Mouse (Mus musculus) thymus, postnatal 10 days (tissue): ENCODE data around the gene Pogk.

Source experiments
- DNase-seq, 2 experiments: peaks; one replicate each; pipeline ENCODE4 v3.0.0; 2021; ENCODE audit warnings: low spot score in 2 of 2

Gene Pogk

DNA sequence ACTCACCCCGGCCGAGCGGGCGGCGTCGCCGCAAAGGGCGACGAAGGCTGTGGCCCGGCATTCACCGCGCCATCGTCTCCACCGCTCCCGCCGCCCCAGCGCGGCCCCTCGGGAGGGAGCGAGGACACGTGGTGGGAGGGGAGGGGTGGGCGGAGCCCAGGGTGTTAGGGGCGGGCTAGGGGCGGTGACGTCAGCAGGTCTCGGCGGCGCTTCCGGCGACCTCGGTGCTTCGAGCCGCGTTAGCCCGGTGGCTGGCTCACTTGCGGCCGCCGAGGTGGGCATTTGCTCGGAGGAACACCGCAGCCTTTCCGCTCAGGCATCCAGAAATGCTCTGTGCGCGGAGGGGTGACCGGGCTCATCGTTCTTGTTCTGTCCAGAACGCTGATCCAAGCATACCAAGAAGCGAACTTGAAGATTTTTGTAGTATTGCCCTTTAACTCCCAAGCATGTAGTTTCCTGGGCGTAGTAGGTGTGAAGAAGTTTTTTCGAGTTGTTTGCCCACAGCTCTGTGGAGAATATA lies at the start of gene Pogk:
Gene Pogk, minus strand, starts transcription at position 163 of the 520 bp plus-strand sequence.
- DNase-seq, result peak; percentile 70 to 85

DNA sequence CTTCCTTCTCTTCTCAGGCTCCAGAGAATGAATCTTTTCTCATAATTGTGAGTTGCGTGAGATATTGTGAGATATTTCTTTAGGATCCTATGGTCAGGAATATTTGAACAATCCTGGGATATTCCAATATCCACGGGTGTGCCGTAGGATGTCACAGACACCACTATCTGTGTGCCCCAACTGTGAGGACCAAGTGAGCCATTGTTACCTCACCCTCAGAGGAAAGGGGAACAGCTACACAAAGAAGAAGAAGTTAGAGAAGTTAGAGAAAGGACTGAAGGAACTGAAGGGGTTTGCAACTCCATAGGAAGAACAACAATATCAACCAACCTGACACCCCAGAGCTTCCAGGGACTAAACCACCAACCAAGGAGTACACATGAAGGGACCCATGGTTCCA lies 32.3 kb upstream of the Pogk start:
- DNase-seq, result no peak

GRCm38 (mm10) chr1:166439426-166439825 lies 29.8 kb upstream of the Pogk start:
- no peak for DNase-seq

- DNase-seq, result no peak
Measured at GRCm38 (mm10) chr1:166429809-166430431, 20.3 kb upstream of the Pogk start.

GRCm38 (mm10) chr1:166429053-166429452 lies 19.4 kb upstream of the Pogk start:
- DNase-seq, result no peak

DNA sequence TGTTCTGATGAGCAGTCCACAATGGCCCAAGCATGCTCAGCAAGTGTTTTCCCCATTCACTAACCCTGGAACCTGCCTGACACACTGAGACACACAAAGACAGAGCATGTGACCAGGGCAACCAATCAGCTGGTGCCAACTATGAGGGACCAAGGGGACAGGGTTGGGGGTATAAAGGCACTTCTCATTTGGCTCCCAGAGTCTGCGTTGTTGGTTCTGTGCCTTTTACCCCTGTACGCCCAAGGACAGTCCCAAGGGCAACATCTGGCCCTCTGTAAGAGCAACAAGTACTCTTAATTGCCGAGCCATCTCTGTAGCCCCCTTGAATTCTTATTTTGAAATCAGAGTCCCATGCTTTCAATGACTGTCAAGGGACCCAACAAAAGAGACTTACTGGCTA lies 2.6 kb upstream of the Pogk start:
- no peak for DNase-seq

DNA sequence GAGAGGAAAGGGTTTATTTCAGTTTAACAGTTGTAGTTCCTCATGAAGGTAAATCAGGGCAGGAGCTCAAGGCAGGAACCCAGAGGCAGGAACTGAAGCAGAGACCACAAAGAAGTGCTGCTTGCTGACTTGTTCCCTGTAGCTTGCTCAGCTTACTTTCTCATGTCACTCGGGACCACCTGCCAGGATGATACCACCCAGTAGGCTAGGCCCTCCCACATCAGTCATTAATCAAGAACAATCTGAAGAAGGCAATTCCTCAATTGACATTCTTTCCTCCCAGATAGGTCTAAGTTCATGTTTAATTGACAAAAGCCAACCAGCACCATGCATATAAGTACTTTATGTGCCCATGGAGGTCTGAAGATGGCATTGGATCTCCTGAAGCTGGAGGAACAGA lies 1.9 kb upstream of the Pogk start:
- DNase-seq, result no peak

DNA sequence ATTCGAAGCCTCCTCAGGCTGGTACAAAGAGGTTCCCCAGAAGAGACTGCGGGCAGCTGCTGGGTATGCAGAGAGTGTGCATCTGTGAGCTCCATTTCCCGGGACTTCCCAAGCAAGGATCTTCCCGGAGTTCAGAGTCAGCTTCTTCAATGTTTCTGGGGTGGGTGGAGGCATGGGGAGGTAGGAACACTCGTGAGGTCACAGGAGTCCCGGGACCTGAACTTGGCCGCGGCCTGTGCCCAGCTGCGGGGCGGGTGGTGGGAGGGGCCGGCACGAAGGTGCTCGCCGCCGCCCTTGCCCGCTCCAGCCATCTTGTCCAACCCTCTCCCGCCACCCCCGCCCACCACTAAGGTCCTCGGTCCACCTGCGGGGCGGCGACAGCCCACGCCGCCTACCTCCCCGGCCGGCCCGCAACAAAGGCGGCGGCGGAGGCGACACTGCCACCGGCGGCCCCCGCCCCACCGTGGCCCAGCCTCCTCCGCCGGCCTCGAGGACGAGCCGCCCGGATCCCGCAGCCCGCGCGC lies 424 bp downstream of the Pogk start:
- peak in 1 of 2 experiments; percentile 19 for DNase-seq

GRCm38 (mm10) chr1:166403846-166404245 lies 5.8 kb downstream of the Pogk start:
- DNase-seq, result no peak

- DNase-seq, result no peak
Measured at GRCm38 (mm10) chr1:166402003-166402402, 7.7 kb downstream of the Pogk start.

DNA sequence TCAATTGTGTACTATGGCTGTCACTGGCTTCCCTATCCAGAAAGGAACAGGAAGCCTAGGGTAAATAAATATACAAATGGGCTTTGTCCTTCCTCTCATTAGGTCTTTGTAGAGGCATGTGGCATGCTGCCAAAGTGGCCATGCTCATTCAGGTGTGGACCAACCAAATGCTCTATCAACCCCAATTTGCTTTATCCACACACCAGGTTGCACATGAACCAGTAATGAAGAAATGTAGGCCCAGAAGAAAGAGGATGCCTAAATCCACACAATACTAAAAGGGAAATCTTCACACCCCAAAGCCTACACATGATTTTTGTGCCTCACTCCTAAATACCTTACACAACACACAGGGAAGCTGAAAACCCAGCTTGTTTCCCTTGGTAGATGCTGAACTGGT lies 8.2 kb downstream of the Pogk start:
- DNase-seq, result no peak

DNA sequence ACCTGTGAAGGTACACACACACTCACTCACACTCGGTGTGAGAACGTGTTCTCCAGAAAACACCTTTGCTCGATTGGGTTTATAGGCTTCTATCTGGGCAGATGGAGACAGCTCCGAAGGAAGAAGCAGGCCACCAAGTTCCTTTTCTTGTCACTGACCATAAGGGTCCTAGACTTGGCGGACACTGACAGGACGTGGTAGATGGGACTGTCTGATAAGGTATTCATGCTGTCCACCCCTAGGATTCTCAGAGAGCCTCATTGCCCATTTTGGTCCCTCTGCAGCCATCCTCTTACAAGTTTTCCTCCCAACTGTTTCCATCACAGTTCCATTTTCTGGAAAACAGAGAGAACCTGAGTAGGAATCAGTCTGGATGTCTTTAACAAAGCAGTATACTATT lies 13.3 kb downstream of the Pogk start:
- no peak for DNase-seq

DNA sequence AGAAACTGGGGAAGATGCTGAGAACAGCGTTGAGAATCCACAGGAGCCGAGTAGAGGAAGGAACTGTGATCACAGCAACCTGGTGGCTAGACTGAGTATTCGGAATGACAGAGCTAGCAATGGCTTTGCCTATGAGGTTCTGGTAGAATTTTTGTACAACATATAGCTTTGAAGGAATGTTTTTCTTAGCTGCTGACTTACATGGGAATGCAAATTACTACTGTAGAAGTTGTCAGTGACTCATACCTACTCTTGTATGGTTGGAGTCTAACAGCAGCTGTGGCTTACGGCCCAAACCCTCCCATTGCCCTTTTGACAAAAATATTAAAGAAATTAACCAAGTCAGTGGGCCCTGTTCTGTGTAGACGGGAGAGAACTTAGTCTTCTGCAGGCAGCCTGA lies 14.0 kb downstream of the Pogk start:
- no peak for DNase-seq

- no peak for DNase-seq
Measured at GRCm38 (mm10) chr1:166394770-166395169, 14.9 kb downstream of the Pogk start.

DNA sequence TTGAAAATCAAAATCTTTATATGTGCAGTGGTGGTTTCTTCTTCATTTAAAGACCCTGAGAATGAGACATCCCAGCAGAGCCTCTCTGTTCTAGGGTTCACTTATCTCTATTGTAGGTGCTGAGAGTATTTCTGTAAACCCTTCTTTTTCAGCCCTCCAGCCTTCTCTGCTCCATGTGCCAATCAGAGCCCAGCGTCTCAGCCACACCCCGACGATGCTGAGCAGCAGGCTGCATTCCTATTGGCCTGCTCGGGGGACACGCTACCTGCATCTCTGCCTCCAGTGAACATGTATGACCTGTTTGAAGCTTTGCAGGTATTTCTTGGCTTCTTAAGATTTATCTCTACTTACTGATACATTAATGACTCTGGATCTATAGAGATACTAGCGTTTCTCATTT lies 18.0 kb downstream of the Pogk start:
- no peak for DNase-seq

DNA sequence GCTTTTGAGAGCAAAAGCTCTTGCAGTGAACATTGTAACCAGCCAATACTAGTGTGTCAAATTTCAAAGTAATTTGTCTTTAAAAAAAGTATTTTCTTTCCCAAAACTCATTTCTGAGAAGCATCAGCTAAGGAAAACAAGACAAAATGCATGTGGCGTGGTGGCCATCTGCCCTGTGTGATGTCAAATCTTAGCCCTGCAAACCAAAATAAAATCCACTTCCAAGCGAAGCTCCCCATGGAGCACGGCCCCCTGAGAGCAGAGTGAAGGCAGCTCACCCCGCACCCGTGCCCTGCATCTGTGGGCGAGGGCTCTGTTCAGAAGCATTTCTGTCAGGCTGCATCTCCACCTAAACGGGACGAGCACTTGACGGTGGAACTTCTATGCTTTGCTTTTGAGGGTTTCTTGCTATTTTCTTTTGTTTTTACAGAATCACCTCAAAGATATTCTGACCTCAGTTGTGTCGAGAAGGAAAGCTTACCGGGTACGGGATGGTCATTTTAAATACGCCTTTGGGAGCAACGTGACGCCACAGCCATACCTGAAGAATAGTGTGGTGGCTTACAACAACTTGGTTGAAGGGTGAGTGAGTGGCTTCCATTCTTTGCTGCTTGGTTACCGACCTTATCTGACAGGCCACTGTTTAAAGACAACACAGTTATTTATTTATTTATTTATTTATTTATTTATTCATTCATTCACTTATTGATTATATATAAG lies 20.1 kb downstream of the Pogk start:
- DNase-seq, result no peak

DNA sequence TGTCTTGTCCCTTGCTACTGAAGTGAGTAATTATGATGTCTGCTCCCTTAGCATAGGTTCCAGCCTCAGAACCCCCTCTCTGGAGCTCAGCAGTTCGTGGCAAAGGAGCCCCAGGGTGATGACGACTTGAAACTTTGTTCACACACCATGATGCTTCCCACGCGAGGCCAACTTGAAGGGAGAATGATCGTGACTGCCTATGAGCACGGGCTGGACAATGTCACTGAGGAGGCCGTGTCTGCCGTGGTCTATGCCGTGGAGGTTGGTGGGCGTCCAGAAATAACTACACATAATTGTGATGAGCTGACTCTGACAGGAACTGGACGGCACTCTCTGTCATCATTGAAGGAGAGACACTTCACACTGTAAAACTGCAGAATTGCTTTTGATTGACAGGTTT lies 21.2 kb downstream of the Pogk start:
- DNase-seq, result no peak

GRCm38 (mm10) chr1:166385431-166385830 lies 24.2 kb downstream of the Pogk start:
- DNase-seq, result no peak

DNA sequence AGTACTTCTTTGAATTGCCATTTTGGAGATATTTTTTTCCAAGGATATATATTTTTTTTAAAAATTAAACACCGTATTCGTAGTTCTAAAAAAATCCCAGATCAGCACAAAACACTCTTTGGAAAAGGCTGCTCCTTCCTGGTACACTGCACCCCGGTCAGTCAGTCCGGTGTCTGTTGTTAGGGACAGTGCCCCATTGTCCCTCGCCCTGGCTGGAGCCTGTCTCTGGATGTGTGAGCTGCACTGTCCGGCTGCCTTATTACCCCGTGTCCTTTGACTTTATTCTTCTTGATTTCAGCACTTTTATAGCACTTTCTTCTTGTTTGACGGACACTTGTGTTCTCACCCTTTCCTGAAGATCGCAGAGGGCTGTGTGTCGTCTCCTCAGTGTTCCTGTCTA lies 25.0 kb downstream of the Pogk start:
- no peak for DNase-seq

- DNase-seq, result no peak
Measured at GRCm38 (mm10) chr1:166382626-166383025, 27.0 kb downstream of the Pogk start.

DNA sequence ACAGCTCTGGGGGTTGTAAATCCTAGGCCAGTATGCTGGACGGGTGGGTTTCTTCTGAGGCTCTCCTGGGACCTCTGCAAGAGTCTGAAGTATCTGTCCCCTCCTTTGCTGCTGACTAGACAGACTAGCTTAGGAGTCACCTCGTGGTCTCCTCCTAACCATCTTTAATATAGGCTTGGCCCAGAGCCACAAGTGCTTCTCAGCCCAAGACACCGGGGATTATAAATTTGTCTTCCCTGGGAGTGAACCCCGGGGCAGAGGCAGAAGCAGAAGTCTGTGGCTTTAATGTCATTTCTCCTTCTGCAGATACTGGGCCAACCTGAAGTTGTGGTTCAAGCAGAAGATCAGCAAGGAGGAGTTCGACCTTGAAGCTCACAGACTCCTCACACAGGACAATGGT lies 27.8 kb downstream of the Pogk start:
- no peak for DNase-seq

DNA sequence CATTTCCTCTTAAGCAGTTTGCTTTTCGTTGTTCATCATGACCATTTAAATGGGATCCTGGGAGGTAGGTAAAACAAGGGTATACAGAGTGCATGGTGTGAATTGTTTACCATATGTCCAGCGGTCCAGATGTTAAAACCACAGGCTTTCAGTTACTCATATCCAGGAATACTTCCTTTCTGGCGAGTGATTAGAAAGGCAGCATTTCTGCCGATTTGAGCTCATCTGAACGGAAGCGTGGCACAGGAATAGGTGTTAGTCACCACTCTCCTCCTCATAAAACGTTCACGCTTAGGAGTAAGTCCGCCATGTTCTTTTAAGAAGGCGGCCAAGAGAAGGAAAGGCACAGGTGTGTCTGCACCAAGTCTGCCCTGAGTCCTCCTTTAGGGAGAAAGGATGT lies 28.3 kb downstream of the Pogk start:
- DNase-seq, result no peak

GRCm38 (mm10) chr1:166379630-166380231 lies 29.9 kb downstream of the Pogk start:
- peak; percentile 62 to 68 for DNase-seq
